Mouse (Mus musculus): ENCODE measurements around the gene Surf6. TPM values are rescaled to one million over a fixed set of nuclear protein-coding genes. Genes with fewer than 3 reads are reported as not detected.

Gene Surf6
- polyA plus RNA-seq, 1 experiment from 2014 or later = 15.8 TPM

GRCm38 (mm10) chr2:26915927-26916728 is 13.4 kb upstream of the Surf6 start, which contains the start of the genes Surf2 and Surf1:
Surf2 (plus strand) TSS chr2:26916367.
Surf1 (minus strand) TSS chr2:26916530.
- Histone ChIP-seq H3K27ac (ENCODE audit: low read depth, low read length) (peak within 1 kb of the TSS; percentile 74; the same call in 1 of the 2 replicates), H3K27me3 (replicated peaks; ENCODE audit: control insufficient read depth, insufficient read depth, low read length) (no peaks in the 10 kb centered on the region), H3K4me2 (peak within 1 kb of the TSS; percentile 98), H3K4me3 (ENCODE audit: low read depth, low read length) (peak within 1 kb of the TSS; percentile 92), H3K36me3 (ENCODE audit: control insufficient read depth, insufficient read depth, low read length) (peaks cover 55% of the 10 kb centered on the region), H3K4me1 (replicated peaks; ENCODE audit: control insufficient read depth, insufficient read depth, low read length) (peaks cover 45% of the 10 kb centered on the region), H3K9ac (ENCODE audit: low read depth, low read length) (peak within 1 kb of the TSS; percentile 62), H3K9me3 (ENCODE audit: control insufficient read depth, low read length) (no peaks in the 10 kb centered on the region)
- DNase-seq (ENCODE audit: low spot score) = peak; percentile 85
- ATAC-seq (replicated peaks; ENCODE audit: low FRiP score) = peak; percentile 74
- WGBS = 2% methylated on average over 47 of the region's 47 CpGs

GRCm38 (mm10) chr2:26914148-26914941 is 11.7 kb upstream of the Surf6 start:
- H3K4me1 ChIP-seq (replicated peaks; ENCODE audit: control insufficient read depth, insufficient read depth, low read length) = peaks cover 45% of the 10 kb centered on the region
- no peak for DNase-seq (ENCODE audit: low spot score)
- ATAC-seq (replicated peaks; ENCODE audit: low FRiP score) = no peak
- H3K9me3 ChIP-seq (ENCODE audit: control insufficient read depth, low read length) = no peaks in the 10 kb centered on the region
- no peaks in the 10 kb centered on the region for H3K27me3 ChIP-seq (replicated peaks; ENCODE audit: control insufficient read depth, insufficient read depth, low read length)
- H3K4me2 ChIP-seq = peak overlapping the region; percentile 98
- H3K36me3 ChIP-seq (ENCODE audit: control insufficient read depth, insufficient read depth, low read length) = peaks cover 37% of the 10 kb centered on the region
- WGBS = 62% methylated on average over 8 of the region's 8 CpGs
- peak overlapping the region; percentile 23 for H3K9ac ChIP-seq (ENCODE audit: low read depth, low read length)
- peak overlapping the region; percentile 47; the same call in 1 of the 2 replicates for H3K27ac ChIP-seq (ENCODE audit: low read depth, low read length)
- H3K4me3 ChIP-seq (ENCODE audit: low read depth, low read length) = peak overlapping the region; percentile 92

- H3K4me2 ChIP-seq = peak overlapping the region; percentile 96
- DNase-seq (ENCODE audit: low spot score) = no peak
- H3K9ac ChIP-seq (ENCODE audit: low read depth, low read length) = peak overlapping the region; percentile 8
- H3K4me3 ChIP-seq (ENCODE audit: low read depth, low read length) = peak overlapping the region; percentile 14
- no peak for ATAC-seq (replicated peaks; ENCODE audit: low FRiP score)
- H3K27me3 ChIP-seq (replicated peaks; ENCODE audit: control insufficient read depth, insufficient read depth, low read length) = no peaks in the 10 kb centered on the region
- H3K36me3 ChIP-seq (ENCODE audit: control insufficient read depth, insufficient read depth, low read length) = peaks cover 30% of the 10 kb centered on the region
- H3K27ac ChIP-seq (ENCODE audit: low read depth, low read length) = peak overlapping the region; percentile 2; the same call in 1 of the 2 replicates
- WGBS = 58% methylated on average over 17 of the region's 17 CpGs
- no peaks in the 10 kb centered on the region for H3K9me3 ChIP-seq (ENCODE audit: control insufficient read depth, low read length)
- peaks cover 51% of the 10 kb centered on the region for H3K4me1 ChIP-seq (replicated peaks; ENCODE audit: control insufficient read depth, insufficient read depth, low read length)
These were observed 10.9 kb upstream of the Surf6 start for GRCm38 (mm10) chr2:26913416-26914147.

GRCm38 (mm10) chr2:26912253-26912770 is 9.6 kb upstream of the Surf6 start:
- DNase-seq (ENCODE audit: low spot score) = no peak
- H3K27ac ChIP-seq (ENCODE audit: low read depth, low read length) = peak overlapping the region; percentile 81
- H3K4me3 ChIP-seq (ENCODE audit: low read depth, low read length) = peak overlapping the region; percentile 79
- peaks cover 46% of the 10 kb centered on the region for H3K4me1 ChIP-seq (replicated peaks; ENCODE audit: control insufficient read depth, insufficient read depth, low read length)
- H3K9ac ChIP-seq (ENCODE audit: low read depth, low read length) = peak overlapping the region; percentile 87
- no peaks in the 10 kb centered on the region for H3K9me3 ChIP-seq (ENCODE audit: control insufficient read depth, low read length)
- H3K27me3 ChIP-seq (replicated peaks; ENCODE audit: control insufficient read depth, insufficient read depth, low read length) = no peaks in the 10 kb centered on the region
- no peak for ATAC-seq (replicated peaks; ENCODE audit: low FRiP score)
- WGBS = 52% methylated on average over 5 of the region's 5 CpGs
- H3K36me3 ChIP-seq (ENCODE audit: control insufficient read depth, insufficient read depth, low read length) = peaks cover 33% of the 10 kb centered on the region
- peak overlapping the region; percentile 96 for H3K4me2 ChIP-seq

- Histone ChIP-seq H3K27me3 (replicated peaks; ENCODE audit: control insufficient read depth, insufficient read depth, low read length) (no peaks in the 10 kb centered on the region), H3K27ac (ENCODE audit: low read depth, low read length) (peak overlapping the region; percentile 81), H3K4me1 (replicated peaks; ENCODE audit: control insufficient read depth, insufficient read depth, low read length) (peaks cover 40% of the 10 kb centered on the region), H3K36me3 (ENCODE audit: control insufficient read depth, insufficient read depth, low read length) (peaks cover 38% of the 10 kb centered on the region), H3K4me3 (ENCODE audit: low read depth, low read length) (peak overlapping the region; percentile 79), H3K9me3 (ENCODE audit: control insufficient read depth, low read length) (no peaks in the 10 kb centered on the region), H3K4me2 (peak overlapping the region; percentile 96), H3K9ac (ENCODE audit: low read depth, low read length) (peak overlapping the region; percentile 87)
- under 1% methylated on average over 37 of the region's 37 CpGs for WGBS
- DNase-seq (ENCODE audit: low spot score) (no peak), ATAC-seq (replicated peaks; ENCODE audit: low FRiP score) (peak; percentile 17)
These were observed 8.5 kb upstream of the Surf6 start for GRCm38 (mm10) chr2:26910994-26911765.

GRCm38 (mm10) chr2:26910124-26910993 is 7.7 kb upstream of the Surf6 start, which contains the start of the genes Med22 and Rpl7a:
Med22 (minus strand) TSS chr2:26910677.
Rpl7a (plus strand) TSS chr2:26910764.
- peak within 1 kb of the TSS; percentile 79 for H3K4me3 ChIP-seq (ENCODE audit: low read depth, low read length)
- peaks cover 36% of the 10 kb centered on the region for H3K4me1 ChIP-seq (replicated peaks; ENCODE audit: control insufficient read depth, insufficient read depth, low read length)
- H3K27me3 ChIP-seq (replicated peaks; ENCODE audit: control insufficient read depth, insufficient read depth, low read length) = no peaks in the 10 kb centered on the region
- H3K36me3 ChIP-seq (ENCODE audit: control insufficient read depth, insufficient read depth, low read length) = peaks cover 47% of the 10 kb centered on the region
- ATAC-seq (replicated peaks; ENCODE audit: low FRiP score) = peak; percentile 89
- H3K27ac ChIP-seq (ENCODE audit: low read depth, low read length) = peak within 1 kb of the TSS; percentile 81
- DNase-seq (ENCODE audit: low spot score) = peak; percentile 96
- H3K4me2 ChIP-seq = peak within 1 kb of the TSS; percentile 96
- peak within 1 kb of the TSS; percentile 87 for H3K9ac ChIP-seq (ENCODE audit: low read depth, low read length)
- under 1% methylated on average over 74 of the region's 74 CpGs for WGBS
- no peaks in the 10 kb centered on the region for H3K9me3 ChIP-seq (ENCODE audit: control insufficient read depth, low read length)

- Histone ChIP-seq H3K4me3 (ENCODE audit: low read depth, low read length) (peak overlapping the region; percentile 79), H3K36me3 (ENCODE audit: control insufficient read depth, insufficient read depth, low read length) (peaks cover 50% of the 10 kb centered on the region), H3K4me1 (replicated peaks; ENCODE audit: control insufficient read depth, insufficient read depth, low read length) (peaks cover 27% of the 10 kb centered on the region), H3K9me3 (ENCODE audit: control insufficient read depth, low read length) (no peaks in the 10 kb centered on the region), H3K27me3 (replicated peaks; ENCODE audit: control insufficient read depth, insufficient read depth, low read length) (no peaks in the 10 kb centered on the region), H3K4me2 (peak overlapping the region; percentile 94), H3K27ac (ENCODE audit: low read depth, low read length) (peak overlapping the region; percentile 74; the same call in 1 of the 2 replicates), H3K9ac (ENCODE audit: low read depth, low read length) (peak overlapping the region; percentile 87)
- ATAC-seq (replicated peaks; ENCODE audit: low FRiP score) (no peak), DNase-seq (ENCODE audit: low spot score) (no peak)
These were observed 6.7 kb upstream of the Surf6 start for GRCm38 (mm10) chr2:26909387-26909784.

Data from liver, embryonic 11.5 days (tissue).